Mouse (Mus musculus) embryonic fibroblast, embryonic 13.5 days (primary cell): ENCODE measurements at regions not wholly inside any gene's neighbourhood (a gene's known extent, or its start where the extent isn't known, plus 50 kb on each side); places are given as distances from the start of the nearest gene placed in this dataset.

Experiments
- CTCF ChIP-seq: IDR thresholded peaks from 2 replicates; pipeline ENCODE4 v1.5.1; 2011; ENCODE audit warnings: mild to moderate bottlenecking, control low read depth, low read length, moderate library complexity, borderline replicate concordance; ENCODE audit not compliant: insufficient read depth
- POLR2A ChIP-seq: IDR thresholded peaks from 2 replicates; pipeline ENCODE4 v1.6.1; 2011; ENCODE audit warnings: low read depth, mild to moderate bottlenecking, control low read depth, low read length, moderate library complexity

GRCm38 (mm10) chr10:68901168-68901567 lies 177.7 kb downstream of the Tmem26 start:
- no peak for TF ChIP-seq CTCF
- TF ChIP-seq POLR2A, result no peak
